Mouse (Mus musculus): ENCODE measurements around the gene Grid2.

The Grid2 gene

DNA sequence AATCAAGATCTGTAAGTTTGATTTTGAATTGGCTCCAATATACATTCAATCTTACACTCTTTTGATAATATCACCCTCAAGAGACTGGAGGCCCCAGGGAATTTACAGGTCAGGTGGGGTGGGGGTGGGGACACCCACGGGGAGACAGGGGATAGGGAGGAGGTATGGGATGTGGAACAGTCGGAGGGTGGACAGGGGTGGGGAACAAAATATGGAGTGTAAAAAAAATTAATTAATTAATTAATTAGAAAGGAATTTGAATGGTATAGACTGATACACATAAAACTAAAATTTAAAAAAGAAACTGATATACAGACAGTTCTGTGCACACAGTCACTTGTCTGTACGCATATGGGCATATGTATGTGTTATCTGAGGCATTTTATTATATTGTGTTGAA lies 380.3 kb downstream of the Grid2 start:
- no peak for DNase-seq (ENCODE audit: low read depth)

- no peak for DNase-seq (ENCODE audit: low read depth)
Measured at GRCm38 (mm10) chr6:63659423-63659822, 403.7 kb downstream of the Grid2 start.

DNA sequence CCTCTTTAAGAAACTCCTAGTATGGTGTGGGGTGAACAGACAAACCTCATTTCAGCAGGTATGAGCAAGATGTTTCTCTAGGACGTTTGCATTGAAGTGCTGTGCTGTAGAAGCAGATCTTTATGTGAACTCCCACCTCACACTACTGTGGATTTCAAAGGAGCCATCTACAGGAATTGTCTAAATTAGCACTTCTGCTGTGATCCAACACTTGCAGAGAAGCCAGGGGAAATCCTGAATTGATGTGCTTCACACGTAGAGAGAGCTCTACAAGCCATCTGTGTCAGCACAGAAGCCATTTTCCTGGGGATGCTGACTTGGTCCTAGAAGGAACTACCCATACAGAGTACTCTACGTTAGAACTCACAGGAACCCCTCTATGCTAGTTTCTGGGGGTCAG lies 430.0 kb downstream of the Grid2 start:
- DNase-seq (ENCODE audit: low read depth): no peak

DNA sequence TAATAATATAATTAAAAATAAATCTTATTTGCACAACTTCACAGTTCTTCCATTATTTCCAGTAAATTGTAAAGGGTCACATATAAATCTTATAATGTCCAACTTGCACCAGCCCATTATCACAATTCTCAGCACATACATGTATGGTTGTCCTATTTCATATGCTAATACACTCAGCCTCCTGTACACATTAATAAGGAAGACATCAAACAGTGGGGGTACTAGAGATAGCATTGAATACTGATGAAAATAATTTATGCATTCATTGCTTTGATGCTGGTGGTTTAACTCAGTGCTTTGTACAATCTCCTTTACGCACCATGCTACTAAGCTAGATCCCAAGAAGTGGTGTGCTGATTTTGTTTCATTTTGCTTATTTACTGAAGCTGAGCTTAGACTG lies 446.0 kb downstream of the Grid2 start:
- no peak for DNase-seq (ENCODE audit: low read depth)

- DNase-seq (ENCODE audit: low read depth): no peak
Measured at GRCm38 (mm10) chr6:63733740-63734139, 478.1 kb downstream of the Grid2 start.

DNA sequence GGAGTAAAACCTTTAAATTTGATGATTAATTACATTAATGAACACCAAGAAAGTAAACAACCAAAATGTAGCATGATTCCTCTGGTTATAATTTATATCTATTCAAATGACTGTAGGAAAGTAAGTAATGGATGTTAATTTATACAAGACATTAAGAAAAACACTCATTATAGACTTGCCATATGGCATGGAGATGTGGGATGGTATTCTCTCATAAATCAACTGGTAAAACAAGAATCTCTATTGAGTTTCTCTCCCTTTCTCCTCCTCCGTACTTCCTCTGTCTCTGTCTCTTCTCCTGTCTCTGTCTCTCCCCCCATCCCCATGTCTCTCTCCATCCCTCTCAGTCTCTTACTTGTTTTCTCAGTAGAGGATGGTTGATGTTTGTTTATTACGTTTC lies 506.9 kb downstream of the Grid2 start:
- no peak for DNase-seq (ENCODE audit: low read depth)

- DNase-seq (ENCODE audit: low read depth): no peak
Measured at GRCm38 (mm10) chr6:63794679-63795078, 539.0 kb downstream of the Grid2 start.

GRCm38 (mm10) chr6:63820236-63820635 lies 564.6 kb downstream of the Grid2 start:
- no peak for DNase-seq (ENCODE audit: low read depth)

- DNase-seq (ENCODE audit: low read depth): no peak
Measured at GRCm38 (mm10) chr6:63862628-63863027, 607.0 kb downstream of the Grid2 start.

DNA sequence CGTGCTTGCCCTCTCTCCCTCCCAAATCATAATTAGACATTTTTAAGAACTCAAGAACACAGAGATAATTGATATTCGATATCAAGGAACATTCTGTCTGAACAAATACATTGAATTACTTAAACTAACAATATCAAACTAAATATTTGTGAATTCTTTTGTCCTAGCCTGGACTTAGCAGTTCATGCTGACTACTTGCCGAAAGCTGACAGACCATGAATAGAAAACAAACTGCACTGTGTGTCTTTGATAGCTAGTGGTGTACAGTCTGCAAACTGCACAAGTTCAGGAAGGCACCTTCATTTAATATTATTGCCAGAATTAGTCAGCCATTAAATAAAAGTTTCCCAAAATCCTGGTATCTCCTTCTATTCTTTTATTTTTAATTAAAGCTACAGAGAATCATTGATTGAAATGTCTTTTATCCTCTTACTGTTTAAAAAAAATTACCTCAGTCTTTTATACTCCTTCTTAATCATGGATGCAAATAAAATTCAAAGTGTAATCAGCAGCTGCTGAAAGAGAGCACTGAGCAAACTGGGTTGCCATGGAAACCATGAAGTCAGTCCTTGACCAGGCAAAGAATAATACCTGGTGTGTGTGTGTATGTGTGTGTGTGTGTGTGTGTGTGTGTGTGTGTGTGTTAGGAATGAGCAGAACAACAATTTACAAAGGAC lies 621.5 kb downstream of the Grid2 start:
- no peak for DNase-seq (ENCODE audit: low read depth)

GRCm38 (mm10) chr6:63877765-63878345 lies 622.2 kb downstream of the Grid2 start:
- no peak for DNase-seq (ENCODE audit: low read depth)

- DNase-seq (ENCODE audit: low read depth): no peak
Measured at GRCm38 (mm10) chr6:63894714-63895113, 639.0 kb downstream of the Grid2 start.

DNA sequence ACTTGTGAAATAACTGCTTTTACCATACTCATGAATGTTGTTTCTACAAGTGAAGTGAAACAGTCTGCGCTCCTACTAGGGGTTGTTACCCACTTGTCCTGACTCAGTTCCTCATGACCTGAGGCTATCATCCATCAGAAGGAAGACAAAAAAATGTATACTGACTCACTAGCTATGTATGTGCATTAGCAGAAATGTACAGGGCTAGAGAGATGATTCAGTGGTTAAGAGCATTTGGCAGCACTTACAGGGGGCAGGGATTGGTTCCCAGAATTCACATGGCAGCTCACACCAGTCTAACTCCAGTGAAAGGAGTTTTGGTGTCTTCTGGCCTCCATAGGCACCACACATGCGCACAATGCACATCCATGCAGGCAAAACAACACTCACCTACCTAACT lies 642.5 kb downstream of the Grid2 start:
- no peak for DNase-seq (ENCODE audit: low read depth)

DNA sequence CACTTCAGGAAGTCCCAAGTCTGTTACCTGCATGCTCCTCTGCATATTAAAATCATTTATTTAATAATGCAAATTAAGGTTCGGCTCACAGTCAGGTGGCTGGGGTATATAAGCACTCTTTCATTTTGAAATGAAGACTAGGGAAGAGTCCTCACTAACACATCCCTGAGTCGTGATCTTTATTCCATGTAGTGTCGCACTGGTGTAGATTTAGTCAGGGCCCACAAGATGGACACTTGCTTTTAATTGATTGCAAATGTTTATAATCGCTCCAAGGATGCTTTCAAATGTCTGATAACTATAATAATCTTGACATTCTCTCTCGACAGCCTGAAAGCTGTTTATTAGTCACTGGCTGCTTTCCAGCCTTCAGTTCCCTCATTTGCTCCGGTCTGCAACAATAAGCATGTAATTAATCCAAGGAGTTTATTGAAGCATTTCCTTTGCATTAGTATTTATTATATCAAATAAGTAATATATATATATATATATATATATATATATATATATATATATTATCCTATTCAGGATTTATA lies 661.4 kb downstream of the Grid2 start:
- no peak for DNase-seq (ENCODE audit: low read depth)

DNA sequence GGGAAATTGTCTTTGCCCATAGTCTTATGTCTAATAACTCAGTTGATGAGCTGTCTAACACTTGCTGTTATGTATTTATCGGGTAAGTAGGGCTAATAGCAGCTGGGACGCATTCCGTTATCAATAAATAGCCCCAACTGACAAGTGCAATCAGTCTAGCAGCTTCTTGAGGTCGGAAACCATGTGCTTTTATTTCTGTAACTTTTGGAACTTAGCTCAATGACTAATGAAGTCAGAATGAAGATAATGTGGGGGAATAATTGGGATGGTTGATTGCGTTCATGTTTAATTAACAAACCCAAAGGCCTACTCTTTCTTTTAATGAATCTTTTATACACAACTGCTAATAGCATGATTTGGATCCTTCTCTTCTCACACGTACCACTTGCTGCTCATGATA lies 666.3 kb downstream of the Grid2 start:
- no peak for DNase-seq (ENCODE audit: low read depth)

DNA sequence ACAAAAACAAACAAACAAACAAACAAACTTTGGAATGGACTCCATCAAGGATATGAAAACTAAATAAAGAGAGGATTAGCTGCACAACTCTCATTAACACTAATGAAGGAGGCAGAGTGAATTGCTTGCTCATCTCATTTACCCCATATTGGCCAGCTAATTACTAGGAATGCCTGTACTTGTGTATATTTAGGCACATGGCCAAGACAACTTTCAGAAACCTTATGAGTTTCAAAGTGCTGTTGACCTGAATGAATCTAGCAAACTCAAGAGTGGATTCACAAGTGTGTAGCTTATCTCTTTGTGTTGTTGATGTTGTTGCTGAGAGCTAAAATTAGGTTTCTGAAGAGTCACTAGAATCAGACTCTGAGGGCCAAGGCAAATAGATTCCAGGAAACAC lies 675.5 kb downstream of the Grid2 start:
- no peak for DNase-seq (ENCODE audit: low read depth)

DNA sequence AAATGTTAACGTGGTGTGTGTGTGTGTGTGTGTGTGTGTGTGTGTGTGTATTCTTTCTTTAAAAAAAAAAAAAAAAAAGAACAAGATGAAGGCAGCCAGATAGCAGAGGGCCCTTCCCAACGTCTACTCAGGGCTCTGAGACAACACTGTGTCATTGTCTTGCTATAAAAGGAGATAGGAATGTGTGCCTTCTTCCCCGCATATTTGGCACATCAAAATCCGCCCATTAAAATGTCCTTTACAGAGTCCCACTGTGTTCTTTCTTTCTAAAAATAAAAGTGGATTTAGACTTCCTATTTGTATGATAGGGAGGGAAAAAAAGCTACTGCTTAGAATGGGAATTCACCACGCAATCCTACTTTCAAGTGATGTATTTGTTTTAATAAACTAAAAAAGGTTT lies 691.0 kb downstream of the Grid2 start:
- DNase-seq (ENCODE audit: low read depth): no peak

DNA sequence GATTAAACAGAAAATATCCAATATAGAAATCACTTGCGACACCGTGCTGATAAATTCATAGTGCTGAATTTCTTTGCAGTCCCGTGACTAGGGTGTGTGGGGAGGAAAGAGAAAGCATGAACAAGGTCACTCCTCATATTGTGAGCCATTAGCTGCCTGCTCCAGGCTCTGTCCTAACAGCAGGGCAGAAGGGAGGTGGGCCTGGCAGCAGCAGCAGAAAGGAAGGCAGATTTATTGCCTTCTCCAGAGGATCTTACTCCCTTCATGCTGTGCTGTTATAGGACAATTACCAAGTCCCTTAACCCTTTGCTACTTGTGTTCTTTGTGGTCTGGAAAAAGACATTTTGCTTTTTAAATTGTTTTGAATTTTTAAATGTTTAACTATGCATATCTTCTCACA lies 708.1 kb downstream of the Grid2 start:
- no peak for DNase-seq (ENCODE audit: low read depth)

GRCm38 (mm10) chr6:63964269-63964668 lies 708.6 kb downstream of the Grid2 start:
- no peak for DNase-seq (ENCODE audit: low read depth)

GRCm38 (mm10) chr6:63964735-63965134 lies 709.1 kb downstream of the Grid2 start:
- no peak for DNase-seq (ENCODE audit: low read depth)

DNA sequence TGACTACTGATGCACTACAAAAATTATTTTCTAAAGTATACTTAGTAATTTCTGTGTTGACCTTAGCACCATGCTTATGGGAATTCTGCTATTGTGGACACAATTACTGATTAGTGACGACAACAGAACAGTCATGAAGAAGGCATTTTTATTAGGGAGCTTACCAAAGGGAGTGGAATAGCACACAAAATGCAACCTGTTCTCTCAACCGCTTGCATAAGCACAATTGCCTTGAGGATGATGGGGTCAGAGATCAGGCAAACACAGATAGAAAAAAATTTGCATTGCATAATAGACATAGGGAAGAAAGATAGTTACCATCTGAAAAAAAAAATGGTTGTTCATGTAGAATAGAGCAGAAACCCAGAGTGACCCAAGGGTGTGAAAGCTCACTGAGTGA lies 790.4 kb downstream of the Grid2 start:
- no peak for DNase-seq (ENCODE audit: low read depth)

DNA sequence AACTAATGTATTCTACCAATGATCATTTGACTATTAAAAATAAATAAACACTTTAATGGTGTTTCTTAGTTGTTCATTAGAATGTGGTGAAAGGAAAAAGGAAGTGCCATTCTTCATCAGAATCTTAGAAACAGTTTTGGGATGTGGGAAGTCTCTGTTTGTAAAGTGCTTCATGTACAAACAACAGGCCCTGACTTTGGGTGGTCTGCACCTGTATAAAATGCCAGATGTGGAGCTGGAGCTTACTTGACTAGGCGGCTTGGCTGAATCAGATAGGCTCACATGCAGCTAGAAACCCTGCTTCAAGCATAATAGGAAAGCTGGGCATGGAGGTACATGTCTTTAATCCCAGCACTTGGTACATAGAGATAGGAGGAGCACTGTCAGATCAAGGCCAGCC lies 791.1 kb downstream of the Grid2 start:
- no peak for DNase-seq (ENCODE audit: low read depth)

DNA sequence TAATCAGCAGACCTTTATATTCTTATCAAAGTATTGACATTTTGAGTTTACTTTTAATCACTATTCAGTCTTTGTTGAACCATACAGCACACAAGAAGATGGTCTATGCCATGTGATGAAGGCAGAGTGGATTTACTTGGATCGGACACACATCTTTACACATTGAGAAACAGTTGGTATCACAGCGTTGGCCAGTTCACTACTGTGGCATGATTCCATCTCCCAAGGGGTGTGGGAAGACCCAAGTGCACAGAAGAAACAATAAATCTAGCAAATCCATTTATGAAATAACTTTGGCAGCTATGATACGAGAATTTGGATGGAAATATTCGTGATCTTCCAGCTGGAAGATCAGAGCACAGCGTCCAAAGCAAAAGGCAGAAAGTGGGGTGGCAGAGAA lies 792.3 kb downstream of the Grid2 start:
- DNase-seq (ENCODE audit: low read depth): no peak

DNA sequence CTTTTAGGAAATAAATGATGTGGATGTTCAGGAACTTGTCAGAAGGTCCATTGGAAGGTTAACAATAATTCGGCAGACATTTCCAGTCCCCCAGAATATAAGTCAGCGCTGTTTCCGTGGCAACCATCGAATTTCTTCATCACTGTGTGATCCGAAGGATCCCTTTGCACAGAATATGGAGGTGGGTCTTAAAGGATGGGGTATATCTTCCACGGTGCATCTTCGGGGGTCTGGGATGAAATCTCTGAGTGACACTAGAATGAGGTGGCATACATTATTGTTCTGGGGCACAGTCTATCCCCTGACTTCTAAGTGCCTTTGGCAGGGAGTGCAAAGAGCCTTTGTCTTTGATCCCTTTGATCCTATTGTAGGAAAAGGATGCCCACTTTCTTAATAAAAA lies 808.2 kb downstream of the Grid2 start:
- DNase-seq (ENCODE audit: low read depth): no peak

Measured in c-Kit-positive CD71-negative TER-119-negative erythroid progenitor cells, embryonic 14.5 days (primary cell).